Mouse (Mus musculus) thymus, adult 2 months (tissue): Measurements from ENCODE around the gene Serinc5. TPM values are rescaled to one million over a fixed set of nuclear protein-coding genes. Genes with fewer than 3 reads are reported as not detected.

Experiments used
- DNase-seq: peaks from one replicate; pipeline ENCODE4 v3.0.0; 2021
- H3K27ac ChIP-seq: fragments of 200-500 bp; 2 replicates; pipeline ENCODE4 v1.5.1; 2012; ENCODE audit warnings: low read length, control low read depth; ENCODE audit not compliant: control insufficient read depth, insufficient read depth
- H3K27me3 ChIP-seq: fragments of 200-500 bp; 2 replicates; pipeline ENCODE4 v1.6.1; 2012; ENCODE audit warnings: mild to moderate bottlenecking, low read length, moderate library complexity, mixed read lengths; ENCODE audit not compliant: control insufficient read depth, insufficient read depth
- H3K36me3 ChIP-seq: fragments of 200-500 bp; 2 replicates; pipeline ENCODE4 v1.6.1; 2012; ENCODE audit warnings: mild to moderate bottlenecking, low read length, moderate library complexity; ENCODE audit not compliant: control insufficient read depth, insufficient read depth
- H3K4me1 ChIP-seq: fragments of 200-500 bp; replicated peaks from 2 replicates; pipeline ENCODE4 v1.6.1; 2012; ENCODE audit warnings: low read length; ENCODE audit not compliant: control insufficient read depth, insufficient read depth
- H3K4me3 ChIP-seq: fragments of 200-500 bp; 2 replicates; pipeline ENCODE4 v1.5.1; 2012; ENCODE audit warnings: mild to moderate bottlenecking, low read length, control low read depth, moderate library complexity; ENCODE audit not compliant: control insufficient read depth, insufficient read depth
- CTCF ChIP-seq: fragments of 200-500 bp; IDR thresholded peaks from 2 replicates; pipeline ENCODE4 v1.5.1; 2012; ENCODE audit warnings: mild to moderate bottlenecking, control low read depth, low read length, moderate library complexity, borderline replicate concordance; ENCODE audit not compliant: control insufficient read depth, poor library complexity, insufficient read depth; ENCODE audit errors: extremely low read depth
- POLR2A ChIP-seq: fragments of 200-500 bp; IDR thresholded peaks from 2 replicates; pipeline ENCODE4 v1.6.1; 2012; ENCODE audit warnings: mild to moderate bottlenecking, low read length, control low read depth, moderate library complexity; ENCODE audit not compliant: control insufficient read depth, poor library complexity, insufficient read depth; ENCODE audit errors: extremely low read depth
- WGBS: fragments of 180-500 bp; shearing (Covaris S2); methylation state at CpG from one replicate; pipeline ENCODE4 v1.1.7; 2018; 5-methylcytosine and 5-hydroxymethylcytosine counted together
- polyA plus RNA-seq: library from polyadenylated mRNA; depleted of rRNA; stranded (reverse); fragments of >200 nt; gene quantifications from 2 replicates; pipeline ENCODE4 v1.2.3, GENCODE M21; 2012

Gene Serinc5
- polyA plus RNA-seq, 1 experiment = 108 TPM

DNA sequence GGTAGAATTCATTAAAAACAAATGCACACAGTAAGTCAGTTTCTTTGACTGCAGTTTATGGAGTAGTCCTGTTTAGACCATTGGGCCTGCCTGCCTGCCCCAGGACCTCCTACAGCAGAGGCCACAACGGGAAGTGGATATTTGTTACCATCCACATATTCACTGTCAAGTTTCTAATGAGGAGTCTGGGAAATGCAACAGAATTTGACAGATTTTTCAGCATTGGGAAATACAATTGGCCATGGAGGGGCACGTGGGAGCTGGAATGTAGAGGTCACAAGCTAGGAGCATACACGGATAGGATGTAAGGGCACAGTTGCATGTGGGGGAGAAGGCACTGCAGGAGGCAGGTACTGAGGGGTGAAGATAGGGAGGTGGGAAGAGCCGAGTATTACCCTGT is 21.7 kb downstream of the Serinc5 start:
- Histone ChIP-seq H3K36me3 (no peaks in the 10 kb centered on the region; the same call in 1 of the 2 replicates), H3K4me1 (peaks cover 16% of the 10 kb centered on the region), H3K27me3 (no peaks in the 10 kb centered on the region), H3K27ac (no peak overlapping the region), H3K4me3 (no peak overlapping the region)
- TF ChIP-seq POLR2A (no peak), CTCF (no peak)
- no peak for DNase-seq
- WGBS = 93% methylated on average over 4 of the region's 4 CpGs

DNA sequence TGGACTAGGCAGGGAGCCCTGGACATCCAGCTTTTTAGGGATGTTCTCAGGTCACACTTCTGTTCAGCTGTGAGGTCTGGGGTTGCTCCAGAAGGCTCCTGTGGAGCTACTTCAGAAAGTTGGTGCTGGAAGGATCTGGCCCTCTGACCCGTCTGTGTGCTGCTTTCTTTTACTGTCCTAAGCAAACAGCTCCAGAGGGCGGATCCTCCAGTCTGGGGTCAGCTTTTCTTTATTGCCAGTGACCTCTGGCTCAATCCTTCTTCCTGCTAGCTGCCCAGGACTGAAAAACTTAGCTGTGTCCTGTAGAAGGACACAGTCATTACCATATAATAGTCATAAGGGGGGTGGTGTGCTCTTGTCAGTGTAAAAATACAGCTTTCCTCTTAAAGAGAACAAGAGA is 24.1 kb downstream of the Serinc5 start:
- H3K4me3 ChIP-seq = no peak overlapping the region
- TF ChIP-seq POLR2A (no peak), CTCF (no peak)
- 97% methylated on average over 2 of the region's 2 CpGs for WGBS
- peaks cover 31% of the 10 kb centered on the region for H3K4me1 ChIP-seq
- H3K36me3 ChIP-seq = no peaks in the 10 kb centered on the region
- H3K27me3 ChIP-seq = no peaks in the 10 kb centered on the region
- DNase-seq = no peak
- no peak overlapping the region for H3K27ac ChIP-seq

DNA sequence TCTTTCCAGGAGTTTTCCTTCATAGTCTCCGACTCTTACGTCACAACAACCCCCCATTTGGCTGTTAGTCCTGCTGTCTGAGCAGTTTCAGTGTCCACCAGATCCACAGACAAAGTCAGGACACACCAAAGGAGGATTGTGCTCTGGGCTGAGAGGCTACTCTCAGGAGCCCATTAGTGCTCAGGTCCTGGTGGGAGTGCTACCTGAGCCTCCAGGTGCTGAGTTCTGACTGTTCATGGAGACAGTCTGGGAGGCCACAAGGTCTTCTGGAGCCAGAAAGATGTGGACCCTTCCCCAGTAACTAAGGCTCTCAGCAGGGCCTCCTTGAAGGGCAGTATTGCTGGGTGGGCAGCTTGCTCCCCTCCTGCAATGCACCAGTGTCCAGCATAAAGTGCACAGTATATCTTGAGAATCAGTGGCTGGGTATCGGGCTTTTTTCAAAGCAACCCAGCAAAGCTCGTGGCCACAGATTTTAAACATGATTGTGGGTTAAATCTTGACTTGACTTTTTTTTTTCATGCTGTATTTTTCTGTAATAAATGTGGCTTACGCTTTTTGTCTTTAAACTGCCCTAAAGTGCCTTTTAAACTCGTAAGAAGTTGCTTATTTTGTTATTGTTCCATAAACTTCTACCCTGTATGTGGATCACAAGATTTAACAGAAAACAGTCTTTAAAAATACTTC is 25.5 kb downstream of the Serinc5 start:
- Histone ChIP-seq H3K4me1 (peaks cover 40% of the 10 kb centered on the region), H3K36me3 (no peaks in the 10 kb centered on the region), H3K27ac (peak overlapping the region; percentile 61; the same call in 1 of the 2 replicates), H3K4me3 (no peak overlapping the region), H3K27me3 (no peaks in the 10 kb centered on the region)
- DNase-seq = no peak
- WGBS = 37% methylated on average over 6 of the region's 6 CpGs
- TF ChIP-seq CTCF (no peak), POLR2A (no peak)

DNA sequence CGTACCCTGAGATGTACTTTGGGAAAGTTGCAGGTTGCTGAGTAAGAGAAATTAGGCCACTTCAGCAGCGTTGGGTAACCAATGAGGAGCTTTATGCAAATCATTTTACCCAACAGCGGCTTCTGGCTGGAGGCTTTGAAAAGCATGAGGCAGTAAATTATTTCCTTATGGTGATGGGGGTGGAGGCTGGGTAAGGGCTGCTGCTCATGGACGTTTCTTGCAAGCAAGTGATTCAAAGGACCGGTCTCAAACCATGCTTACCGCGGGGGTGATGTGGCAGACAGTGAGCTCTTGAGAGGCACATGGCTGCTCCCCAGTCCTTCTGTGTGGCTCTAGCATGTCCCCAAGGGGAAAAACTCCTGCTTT is 26.0 kb downstream of the Serinc5 start:
- H3K27ac ChIP-seq = peak overlapping the region; percentile 66; the same call in 1 of the 2 replicates
- DNase-seq = peak; percentile 70
- no peaks in the 10 kb centered on the region for H3K27me3 ChIP-seq
- WGBS = 2% methylated on average over 7 of the region's 7 CpGs
- 0 out of 2 replicates have a peak overlapping the region, but pooled peaks have one; percentile 7 for H3K4me3 ChIP-seq
- no peaks in the 10 kb centered on the region for H3K36me3 ChIP-seq
- TF ChIP-seq POLR2A = no peak
- TF ChIP-seq CTCF = no peak
- H3K4me1 ChIP-seq = peaks cover 41% of the 10 kb centered on the region

DNA sequence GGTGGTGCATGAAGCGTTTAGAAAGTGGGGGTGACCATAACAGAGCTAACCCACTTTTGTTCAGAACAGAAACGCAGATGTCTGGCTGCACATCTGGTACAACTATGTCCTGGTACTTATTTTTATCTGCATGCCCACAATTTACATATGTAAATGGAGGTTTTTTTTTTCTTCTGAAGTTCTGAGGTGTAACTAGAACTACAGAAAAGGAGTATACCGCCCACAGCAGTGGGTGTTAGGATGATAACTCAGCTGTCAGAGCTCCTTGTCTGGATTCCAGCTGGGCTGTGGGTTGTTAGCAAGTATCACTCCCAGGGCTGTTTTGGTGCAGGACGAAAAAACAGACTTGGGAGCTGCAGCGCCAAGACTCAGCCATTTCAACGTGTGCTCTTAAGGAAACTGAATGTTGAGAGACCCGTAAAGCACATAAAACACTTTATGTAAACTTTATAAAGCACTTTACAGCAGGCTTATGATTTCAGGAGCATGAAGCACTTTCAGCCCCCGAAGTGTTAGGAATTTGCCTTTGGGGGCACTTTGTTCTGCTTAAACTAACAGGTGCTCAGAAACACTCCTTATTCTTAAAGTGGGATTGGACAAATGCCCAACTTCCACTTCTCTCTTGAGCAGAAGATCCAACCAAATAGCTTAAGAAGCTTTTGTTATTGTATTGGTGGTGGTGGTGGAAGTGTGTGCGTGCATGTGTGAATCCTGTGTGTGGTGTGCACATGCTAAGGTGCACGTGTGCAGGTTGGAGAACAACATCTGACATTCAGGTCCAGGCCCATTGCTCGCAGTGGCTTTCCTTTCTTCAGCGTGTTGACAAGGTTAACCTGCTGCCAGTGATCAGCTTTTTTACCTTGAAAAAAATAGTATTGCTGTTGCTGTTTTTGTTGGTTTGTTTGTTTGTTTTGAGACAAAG is 28.5 kb downstream of the Serinc5 start:
- 31% methylated on average over 12 of the region's 12 CpGs for WGBS
- H3K27ac ChIP-seq = peak overlapping the region; percentile 86
- H3K4me3 ChIP-seq = no peak overlapping the region

DNA sequence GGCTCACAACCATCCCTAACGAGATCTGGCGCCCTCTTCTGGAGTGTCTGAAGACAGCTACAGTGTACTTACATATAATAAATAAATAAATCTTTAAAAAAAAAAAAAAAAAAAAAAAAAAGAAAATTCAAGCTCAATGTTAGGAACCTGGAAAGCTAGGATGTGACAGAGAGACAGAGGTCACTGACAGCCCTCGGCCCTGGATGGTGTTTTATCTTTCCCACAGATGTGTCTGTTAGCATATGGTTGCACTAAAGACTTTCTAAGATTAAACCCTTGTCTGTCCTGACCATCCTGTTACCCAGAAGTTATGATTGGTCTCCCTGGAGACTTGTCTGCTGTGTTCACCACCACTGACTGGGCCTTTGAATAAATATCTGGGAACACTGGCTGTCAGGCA is 33.3 kb downstream of the Serinc5 start:
- Histone ChIP-seq H3K36me3 (no peaks in the 10 kb centered on the region), H3K4me1 (peaks cover 19% of the 10 kb centered on the region), H3K4me3 (no peak overlapping the region), H3K27ac (no peak overlapping the region), H3K27me3 (no peaks in the 10 kb centered on the region)
- DNase-seq = no peak
- WGBS = 89% methylated on average over 3 of the region's 3 CpGs
- TF ChIP-seq CTCF = no peak
- no peak for TF ChIP-seq POLR2A

More for the DNA sequence above, 28.5 kb downstream of the Serinc5 start:
- H3K36me3 ChIP-seq = no peaks in the 10 kb centered on the region
- peak; percentile 47 for DNase-seq
- TF ChIP-seq CTCF (no peak), POLR2A (no peak)
- peaks cover 39% of the 10 kb centered on the region for H3K4me1 ChIP-seq
- H3K27me3 ChIP-seq = no peaks in the 10 kb centered on the region
